1 mouse cellular context compared by ENCODE assay signal in genomic region chr3:96578561-96579238, GRCm38 (mm10).
TF ChIP-seq lines count a peak whose summit lies in the region.

No protein-coding gene starts in this region.

TF ChIP-seq in CH12.LX, 34 proteins besides CTCF, POLR2A, EP300 and RAD21:
- TF ChIP-seq MYC (IDR thresholded peaks at IDR 0.05; ENCODE audit: low read depth, low read length) (no peak), NELFE (IDR thresholded peaks at IDR 0.05; ENCODE audit: low read depth, low read length) (no peak), RCOR1 (conservative IDR thresholded peaks at IDR 0.05; ENCODE audit: low read depth, low read length) (no peak), KAT2A (IDR thresholded peaks at IDR 0.05; ENCODE audit: insufficient replicate concordance, low read length) (no peak), JUN (IDR thresholded peaks at IDR 0.05; ENCODE audit: insufficient read depth, low read depth, low read length) (no peak), MAZ (IDR thresholded peaks at IDR 0.05; ENCODE audit: low read depth, low read length) (no peak), SIN3A (IDR thresholded peaks at IDR 0.05; ENCODE audit: low read length) (no peak), JUND (conservative IDR thresholded peaks at IDR 0.05; ENCODE audit: low read depth, low read length) (no peak), MEF2A (IDR thresholded peaks at IDR 0.05; ENCODE audit: borderline replicate concordance, low read depth, low read length) (no peak), NRF1 (IDR thresholded peaks at IDR 0.05; ENCODE audit: low read depth, low read length) (no peak), ZC3H11A (IDR thresholded peaks at IDR 0.05; ENCODE audit: low read depth, low read length) (no peak), ZMIZ1 (IDR thresholded peaks at IDR 0.05; ENCODE audit: low read depth, low read length) (no peak), ETS1 (conservative IDR thresholded peaks at IDR 0.05; ENCODE audit: low read depth, low read length) (no peak), USF2 (conservative IDR thresholded peaks at IDR 0.05; ENCODE audit: low read depth, low read length) (no peak), ELF1 (IDR thresholded peaks at IDR 0.05; ENCODE audit: low read depth, low read length) (no peak), HCFC1 (IDR thresholded peaks at IDR 0.05; ENCODE audit: low read depth, low read length) (no peak), E2F4 (IDR thresholded peaks at IDR 0.05; ENCODE audit: insufficient replicate concordance, low read depth, low read length) (no peak)
